Mouse (Mus musculus) embryo, embryonic 10 days (tissue): ENCODE measurements around the gene Scarb2.

Experiments
- DNase-seq: peaks from one replicate; pipeline ENCODE4 v3.0.0-alpha.2; 2015; ENCODE audit warnings: low spot score

Scarb2 gene

GRCm38 (mm10) chr5:92493423-92493822 is 13.2 kb downstream of the Scarb2 start:
- peak; percentile 20 for DNase-seq

DNA sequence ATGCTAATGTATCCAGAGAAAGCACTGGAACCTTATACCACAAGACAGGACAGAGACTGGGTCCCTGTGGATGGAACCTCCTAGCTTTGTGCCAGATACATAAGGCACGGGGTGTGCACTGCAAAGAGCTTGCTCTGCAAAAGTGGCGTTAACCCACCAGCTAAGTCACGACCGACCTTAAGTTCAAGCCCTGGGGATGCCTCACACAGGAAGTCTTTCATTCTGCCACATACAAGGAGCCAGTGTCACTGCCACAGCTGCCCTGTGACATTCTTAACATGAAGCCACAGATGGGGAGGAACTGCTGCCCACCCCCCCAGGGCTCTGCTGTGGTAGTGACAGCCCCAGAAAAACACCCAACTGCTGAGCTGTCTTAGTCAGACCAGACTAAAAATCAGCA is 15.9 kb downstream of the Scarb2 start:
- no peak for DNase-seq

DNA sequence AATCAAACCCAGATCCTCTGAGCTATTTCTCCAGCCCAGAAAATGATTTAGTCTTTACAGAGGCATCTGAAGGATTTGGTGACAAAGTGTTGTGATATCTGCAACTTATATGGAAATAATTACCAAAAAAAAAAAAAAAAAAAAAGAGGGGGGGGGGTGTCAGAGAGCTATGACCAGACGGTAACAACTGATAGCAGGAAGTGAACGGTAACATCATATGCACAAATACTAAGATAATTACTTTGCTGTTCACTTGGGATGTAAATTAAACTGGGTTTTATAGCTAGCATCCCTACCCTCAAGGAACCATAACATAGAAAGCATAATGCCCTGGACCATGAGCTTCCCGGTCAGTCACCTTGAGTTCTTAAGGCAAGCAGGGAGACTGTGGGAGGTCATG is 16.3 kb downstream of the Scarb2 start:
- no peak for DNase-seq

- DNase-seq, result no peak
These were observed 17.1 kb downstream of the Scarb2 start for GRCm38 (mm10) chr5:92489503-92489902.

- DNase-seq, result no peak
These were observed 17.7 kb downstream of the Scarb2 start for GRCm38 (mm10) chr5:92488961-92489360.

GRCm38 (mm10) chr5:92488408-92488807 is 18.2 kb downstream of the Scarb2 start:
- DNase-seq, result no peak

- no peak for DNase-seq
These were observed 19.9 kb downstream of the Scarb2 start for GRCm38 (mm10) chr5:92486758-92487157.

- DNase-seq, result no peak
These were observed 21.8 kb downstream of the Scarb2 start for GRCm38 (mm10) chr5:92484880-92485279.

- no peak for DNase-seq
These were observed 33.8 kb downstream of the Scarb2 start for GRCm38 (mm10) chr5:92472863-92473262.

DNA sequence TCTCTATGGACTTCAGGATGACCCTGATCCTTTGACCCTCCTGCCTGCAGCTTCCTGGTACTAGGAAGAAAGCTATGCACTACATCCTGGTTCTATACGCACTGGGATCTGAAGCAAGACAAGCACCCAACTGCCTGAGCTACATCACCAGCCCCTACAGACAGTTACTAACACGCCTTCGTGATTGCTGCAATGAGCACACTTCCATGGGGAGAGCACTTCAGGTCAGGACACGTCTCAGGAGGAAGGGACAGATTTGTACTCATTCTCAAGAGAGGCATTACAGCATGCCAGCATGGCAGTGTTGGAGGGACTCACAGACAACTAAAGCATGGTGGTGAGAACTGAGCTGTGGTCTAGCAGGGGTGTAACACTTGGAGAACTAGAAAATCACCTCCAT is 35.1 kb downstream of the Scarb2 start:
- DNase-seq, result no peak

DNA sequence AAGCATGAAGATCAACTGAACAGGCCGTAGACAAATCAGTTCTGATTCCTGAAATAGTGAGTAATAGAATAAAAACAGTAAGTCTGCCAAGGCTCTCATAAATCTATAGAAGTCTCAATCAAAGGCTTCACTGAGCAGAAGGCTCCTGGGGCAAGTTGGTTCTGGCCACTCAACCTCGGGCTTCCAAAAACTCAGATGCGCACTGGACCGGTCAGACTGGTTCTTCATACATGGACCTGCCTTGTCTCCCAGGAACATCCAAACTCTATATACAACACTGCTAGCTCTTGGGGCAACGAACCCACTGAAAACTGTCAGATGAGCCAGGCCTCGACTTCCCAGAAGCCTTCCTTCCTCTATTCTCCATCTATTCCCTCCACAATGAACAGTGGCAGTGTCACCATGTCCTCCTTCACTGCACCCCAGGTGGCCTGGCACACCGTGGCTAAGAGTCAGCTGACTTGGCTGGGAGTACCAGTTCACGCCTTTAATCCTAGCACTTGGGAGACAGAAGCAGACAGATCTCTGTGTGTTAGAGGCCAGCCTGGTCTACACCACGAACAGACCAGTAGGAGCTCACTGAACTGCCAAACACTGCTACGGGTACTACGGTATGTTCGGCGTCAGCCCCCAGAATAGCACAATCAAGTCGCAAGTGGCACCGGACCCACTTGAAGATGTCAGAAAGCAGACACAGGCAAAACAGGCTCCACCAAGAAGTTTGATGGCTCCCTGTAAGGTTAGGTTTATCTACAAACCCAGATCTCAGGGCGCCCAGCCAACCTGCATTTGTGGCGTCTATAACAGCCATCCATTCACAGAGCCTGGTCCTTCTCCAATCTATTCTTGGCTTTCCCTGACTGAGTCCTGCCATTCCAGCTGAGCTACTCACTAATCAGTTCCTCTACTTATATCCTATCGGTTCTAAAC is 37.2 kb downstream of the Scarb2 start:
- no peak for DNase-seq

DNA sequence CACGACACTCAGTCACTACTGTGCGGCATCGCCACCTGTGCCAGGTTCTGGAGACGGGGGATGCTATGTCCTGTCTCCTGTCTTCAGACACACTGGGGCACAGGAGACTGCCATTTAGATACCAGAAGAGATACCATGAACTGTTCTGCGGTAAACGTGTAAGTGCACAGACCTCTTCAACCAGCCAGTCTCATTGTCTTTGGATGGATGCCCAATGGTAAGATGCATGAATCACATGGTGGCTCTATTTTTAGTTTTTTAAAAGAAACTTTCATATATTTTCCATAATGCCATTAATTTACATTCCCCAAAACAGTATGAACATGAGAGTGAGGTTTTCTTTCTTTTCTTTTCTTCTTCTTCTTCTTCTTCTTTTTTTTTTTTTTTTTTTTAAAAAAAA is 38.4 kb downstream of the Scarb2 start:
- DNase-seq, result no peak

DNA sequence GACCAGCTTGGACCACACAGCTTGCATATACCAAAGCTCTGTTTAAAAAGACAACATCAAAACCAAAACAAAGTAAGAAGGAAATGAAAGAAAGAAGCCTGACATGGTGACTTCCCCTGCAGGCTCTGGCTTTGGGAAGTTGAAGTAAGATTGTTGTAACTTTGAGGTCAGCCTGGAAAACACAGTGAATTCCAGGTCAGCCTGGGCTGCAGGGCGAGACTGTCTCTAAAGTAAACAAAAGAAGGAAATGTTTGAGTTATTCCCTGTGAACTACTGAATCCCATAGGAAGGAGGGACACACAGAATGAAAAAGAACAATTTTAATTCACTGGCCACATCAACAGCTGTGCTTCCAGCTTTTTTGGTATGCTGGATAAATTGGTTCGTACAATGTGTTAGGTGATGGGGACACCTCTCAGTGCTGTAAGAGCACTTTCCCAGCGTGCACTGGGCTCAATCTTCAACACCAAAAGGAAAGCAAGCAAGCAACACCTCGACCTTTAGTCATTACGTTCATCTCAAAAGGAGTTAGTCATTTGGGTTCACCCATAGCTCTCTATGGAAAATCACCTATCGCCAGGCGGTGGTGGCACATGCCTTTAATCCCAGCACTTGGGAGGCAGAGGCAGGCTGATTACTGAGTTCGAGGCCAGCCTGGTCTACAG is 39.4 kb downstream of the Scarb2 start:
- DNase-seq, result no peak

DNA sequence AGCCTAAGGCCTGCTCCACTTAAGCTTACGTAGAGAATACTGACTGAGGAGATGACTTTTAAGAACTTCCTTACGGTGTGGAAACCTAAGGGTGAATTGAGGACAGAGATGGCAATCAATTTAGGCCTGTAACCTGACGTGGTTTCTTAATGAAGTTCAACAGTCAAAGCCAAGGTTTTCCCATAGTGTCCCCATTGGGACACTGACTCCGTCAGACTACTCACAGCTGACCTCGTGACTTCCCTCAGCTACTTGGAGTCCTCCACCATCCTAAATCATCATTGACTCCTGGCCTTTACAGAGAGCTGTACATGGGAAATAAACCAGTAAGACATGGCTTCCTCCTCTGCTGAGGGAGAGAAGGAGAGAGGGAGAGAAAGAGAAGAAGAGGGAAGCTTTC is 41.1 kb downstream of the Scarb2 start:
- DNase-seq, result no peak

- peak; percentile 83 for DNase-seq
These were observed 45.3 kb downstream of the Scarb2 start for GRCm38 (mm10) chr5:92461321-92461720.

DNA sequence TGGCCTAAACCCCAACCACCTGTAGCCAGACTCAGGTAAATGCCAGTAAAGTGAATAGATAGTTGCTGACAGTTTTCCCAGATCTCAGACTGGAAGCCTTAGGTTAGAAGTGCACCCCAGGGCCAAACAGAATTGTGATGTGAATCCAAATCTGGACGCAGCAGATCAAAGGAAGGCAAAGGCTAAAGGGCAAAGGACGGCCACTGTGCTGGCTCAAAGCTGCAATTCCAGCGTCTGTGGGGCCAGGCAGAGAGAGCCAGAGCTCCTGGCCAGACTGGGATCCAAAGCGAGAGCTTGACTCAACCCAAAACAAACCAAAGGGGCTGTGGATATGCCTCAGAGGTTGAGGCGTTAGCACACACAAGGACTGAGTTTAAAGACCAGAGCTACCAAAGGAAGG is 47.9 kb downstream of the Scarb2 start:
- DNase-seq, result peak; percentile 20

GRCm38 (mm10) chr5:92457410-92457809 is 49.2 kb downstream of the Scarb2 start:
- no peak for DNase-seq

GRCm38 (mm10) chr5:92452876-92453275 is 53.8 kb downstream of the Scarb2 start:
- no peak for DNase-seq

- no peak for DNase-seq
These were observed 59.9 kb downstream of the Scarb2 start for GRCm38 (mm10) chr5:92446736-92447135.

DNA sequence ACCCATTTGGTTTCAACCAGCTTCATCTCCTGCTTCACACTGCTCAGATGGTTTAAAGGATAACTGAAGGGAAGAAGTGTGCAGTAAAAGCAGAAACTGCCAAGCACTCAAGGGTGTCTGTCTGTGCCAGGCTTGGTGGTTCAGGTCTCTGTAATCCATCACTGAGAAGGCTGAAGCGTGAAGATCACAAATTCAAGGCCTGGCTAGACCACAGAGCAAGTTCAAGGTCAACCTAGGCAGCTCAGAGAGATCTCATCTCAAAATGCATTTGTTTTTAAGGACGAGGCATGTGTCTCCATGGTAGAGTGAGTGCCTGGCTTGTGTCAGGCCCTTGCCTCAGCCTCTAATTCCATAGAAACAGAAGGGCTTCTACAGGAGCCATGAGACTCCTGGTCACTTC is 61.6 kb downstream of the Scarb2 start:
- DNase-seq, result no peak

- no peak for DNase-seq
These were observed 63.7 kb downstream of the Scarb2 start for GRCm38 (mm10) chr5:92442914-92443313.

DNA sequence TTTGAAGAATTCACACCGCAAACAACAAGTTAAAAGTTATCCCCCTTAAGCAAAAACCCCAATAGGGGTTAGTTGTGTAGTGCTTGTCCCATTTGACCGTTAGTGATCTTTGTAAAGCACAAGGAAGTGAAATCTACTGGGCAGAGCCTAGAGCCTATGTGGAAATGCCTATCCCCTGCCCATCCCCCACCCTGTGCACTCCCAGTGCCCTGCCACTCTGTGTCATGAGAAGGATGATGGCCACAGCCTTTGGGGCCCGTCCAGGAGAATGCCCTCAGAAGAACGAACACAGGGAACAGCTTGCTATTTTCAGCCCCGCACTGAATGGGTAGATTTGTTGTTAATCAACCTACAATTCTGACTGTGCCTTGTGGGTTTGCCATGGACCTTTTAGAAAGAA is 65.1 kb downstream of the Scarb2 start:
- no peak for DNase-seq

- DNase-seq, result no peak
These were observed 68.1 kb downstream of the Scarb2 start for GRCm38 (mm10) chr5:92438540-92438939.
